Mouse (Mus musculus) CH12.LX (cell line): Measurements from ENCODE around the gene Arhgef28.

Experiments used
- BHLHE40 ChIP-seq: IDR thresholded peaks from 2 replicates; pipeline ENCODE4 v1.6.1; 2011; ENCODE audit warnings: mild to moderate bottlenecking, low read depth, low read length, improper control_type of control experiment
- CTCF ChIP-seq, 2 experiments: IDR thresholded peaks in 1 of 2; conservative IDR thresholded peaks in 1 of 2; 2 replicates each; pipeline ENCODE4 v1.5.1; 2011 to 2012; ENCODE audit warnings: low read depth in 2 of 2, low read length in 2 of 2, improper control_type of control experiment in 1 of 2, inconsistent platforms in 1 of 2, mild to moderate bottlenecking in 1 of 2, moderate library complexity in 1 of 2
- EP300 ChIP-seq: IDR thresholded peaks from 2 replicates; pipeline ENCODE4 v1.6.1; 2011; ENCODE audit warnings: low read length, improper control_type of control experiment
- GABPA ChIP-seq: IDR thresholded peaks from 2 replicates; pipeline ENCODE4 v1.6.1; 2012; ENCODE audit warnings: low read depth, low read length, improper control_type of control experiment, inconsistent platforms; ENCODE audit not compliant: insufficient replicate concordance
- MAZ ChIP-seq: IDR thresholded peaks from 2 replicates; pipeline ENCODE4 v1.6.1; 2012; ENCODE audit warnings: low read depth, mild to moderate bottlenecking, inconsistent platforms, low read length, improper control_type of control experiment, moderate library complexity
- NELFE ChIP-seq: IDR thresholded peaks from 2 replicates; pipeline ENCODE4 v1.6.1; 2011; ENCODE audit warnings: low read depth, low read length, improper control_type of control experiment
- POLR2A ChIP-seq: IDR thresholded peaks from 2 replicates; pipeline ENCODE4 v1.6.1; 2011; ENCODE audit warnings: low read depth, mild to moderate bottlenecking, improper control_type of control experiment, low read length
- POLR2AphosphoS2 ChIP-seq: IDR thresholded peaks from 2 replicates; pipeline ENCODE4 v1.6.1; 2011; ENCODE audit warnings: low read depth, low read length, improper control_type of control experiment
- RAD21 ChIP-seq: IDR thresholded peaks from 2 replicates; pipeline ENCODE4 v1.6.1; 2011; ENCODE audit warnings: low read depth, mild to moderate bottlenecking, low read length, improper control_type of control experiment, moderate library complexity
- SIN3A ChIP-seq: IDR thresholded peaks from 2 replicates; pipeline ENCODE4 v1.6.1; 2012; ENCODE audit warnings: low read length, improper control_type of control experiment, inconsistent platforms
- TCF12 ChIP-seq: IDR thresholded peaks from 2 replicates; pipeline ENCODE4 v1.6.1; 2014; ENCODE audit warnings: low read depth, mild to moderate bottlenecking, inconsistent platforms, low read length, improper control_type of control experiment
- USF2 ChIP-seq: conservative IDR thresholded peaks from 2 replicates; pipeline ENCODE4 v1.6.1; 2011; ENCODE audit warnings: low read depth, low read length, improper control_type of control experiment
- ZNF384 ChIP-seq: IDR thresholded peaks from 2 replicates; pipeline ENCODE4 v1.6.1; 2012; ENCODE audit warnings: low read depth, low read length, improper control_type of control experiment, inconsistent platforms

GRCm38 (mm10) chr13:98111021-98111420 lies 95.2 kb downstream of the Arhgef28 start:
- TF ChIP-seq POLR2A (no peak), CTCF (conservative IDR thresholded peaks at IDR 0.05 in 1 of 2, IDR thresholded peaks at IDR 0.05 in 1 of 2; ENCODE audit: low read depth in 2 of 2, low read length in 2 of 2) (no peak), USF2 (no peak), RAD21 (no peak), POLR2AphosphoS2 (no peak), TCF12 (no peak), EP300 (no peak), MAZ (no peak), NELFE (no peak), ZNF384 (no peak), BHLHE40 (no peak), SIN3A (no peak), GABPA (no peak)
